Mouse (Mus musculus) olfactory bulb, adult 2 months (tissue): ENCODE results near the gene Anks1.

Source experiments
- CTCF ChIP-seq: fragments of 200-500 bp; IDR thresholded peaks from 2 replicates; pipeline ENCODE4 v1.5.1; 2012; ENCODE audit warnings: low read depth, mild to moderate bottlenecking, low read length, moderate library complexity; ENCODE audit not compliant: insufficient read depth
- POLR2A ChIP-seq: fragments of 200-500 bp; IDR thresholded peaks from 2 replicates; pipeline ENCODE4 v1.6.1; 2012; ENCODE audit warnings: mild to moderate bottlenecking, low read depth, low read length, moderate library complexity; ENCODE audit not compliant: insufficient read depth

GRCm38 (mm10) chr17:28101902-28102319 lies 192.8 kb downstream of the Anks1 start:
- TF ChIP-seq POLR2A (no peak), CTCF (no peak)
